Mouse (Mus musculus): ENCODE measurements around the gene Olfr572.

The Olfr572 gene

DNA sequence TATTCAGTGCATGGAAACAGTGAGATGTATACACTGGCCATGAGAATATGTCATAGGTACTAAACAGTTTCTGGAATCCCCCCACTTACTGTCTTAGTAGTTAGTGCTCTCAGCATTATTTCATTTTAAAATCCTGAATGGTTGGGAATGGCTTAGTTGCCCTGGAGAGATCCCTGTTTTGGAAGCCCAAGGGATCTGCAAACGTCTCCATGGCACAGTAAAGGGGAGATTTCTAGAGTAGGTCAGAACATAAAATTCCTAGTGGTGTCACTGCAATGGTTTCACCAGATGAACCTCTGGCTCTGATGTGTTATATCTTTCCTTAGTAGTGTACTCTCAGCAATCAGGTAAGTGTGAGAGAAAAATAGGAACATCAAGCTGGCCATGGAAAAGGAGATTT, at the start of gene Olfr572:
TSS of gene Olfr572 (plus strand) at position 301 of the 400 bp plus-strand sequence.
- ChIA-PET POLR2A (no interaction called here), CTCF (no interaction called here)

DNA sequence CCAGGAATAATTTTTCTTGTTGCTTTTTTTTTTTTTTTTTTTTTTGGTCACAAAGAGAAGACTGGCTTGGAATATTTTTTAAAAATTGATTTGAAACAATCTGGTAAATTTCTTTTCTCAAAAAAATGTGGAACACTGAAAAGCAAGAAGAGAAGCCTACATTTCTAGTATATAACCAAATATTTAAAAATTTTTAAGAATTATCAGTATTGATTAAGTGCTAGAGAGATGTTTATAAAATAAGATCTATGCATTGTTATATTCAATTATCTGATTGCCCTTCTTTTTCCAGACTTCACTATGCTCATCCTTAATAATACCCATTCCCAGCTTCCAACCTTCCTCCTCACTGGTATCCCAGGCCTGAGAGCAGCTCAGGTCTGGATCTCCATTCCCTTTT, 47.4 kb upstream of the Olfr572 start, which contains the start of gene Olfr568:
TSS of gene Olfr568 (plus strand) at position 301 of the 400 bp plus-strand sequence.
- ChIA-PET POLR2A (no interaction called here), CTCF (interaction anchor here in 1 of 4 experiments (1.0 kb wide), 1 partner anchor 182 kb away, joined by 3 read pairs; the partner anchor contains the start of gene Olfr557)

DNA sequence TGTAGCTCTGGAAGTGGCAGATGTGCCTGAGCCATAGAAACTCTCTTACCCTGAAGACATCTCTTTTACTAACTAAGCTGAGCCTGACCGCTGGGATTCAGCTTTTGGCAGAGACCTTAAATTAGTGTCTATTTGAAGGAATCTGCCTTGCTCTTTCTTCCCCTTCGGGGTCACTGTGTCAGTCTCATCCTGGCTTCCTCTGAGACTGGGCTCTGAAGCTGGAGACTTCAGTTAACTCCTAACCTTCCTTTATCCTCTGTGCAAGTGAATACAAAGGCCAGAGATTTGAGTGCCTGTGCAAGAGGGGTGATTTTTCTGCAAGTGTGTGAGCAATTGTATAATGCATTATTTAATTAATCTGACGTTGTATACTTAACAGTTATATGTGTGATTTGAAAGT, 33.4 kb upstream of the Olfr572 start, which contains the start of gene Olfr569:
TSS of gene Olfr569 (minus strand) at position 101 of the 400 bp plus-strand sequence.
- CTCF ChIA-PET = no interaction called here
- POLR2A ChIA-PET = no interaction called here

GRCm38 (mm10) chr7:102915261-102915660, 8.9 kb upstream of the Olfr572 start:
- CTCF ChIA-PET = no interaction called here
- POLR2A ChIA-PET = no interaction called here

- ChIA-PET POLR2A (interaction anchor here in 1 of 4 experiments (0.6 kb wide), 1 partner anchor 659 kb away, joined by 3 read pairs; no protein-coding TSS in a partner anchor), CTCF (no interaction called here)
Measured at GRCm38 (mm10) chr7:102916405-102916804, 7.8 kb upstream of the Olfr572 start.

GRCm38 (mm10) chr7:102917032-102917875, 7.0 kb upstream of the Olfr572 start, which contains the start of gene Olfr571:
Olfr571 (minus strand) TSS chr7:102917536.
- ChIA-PET POLR2A (no interaction called here), CTCF (interaction anchor here in 1 of 4 experiments (1.2 kb wide), 1 partner anchor 222 kb away, joined by 3 read pairs; the partner anchor contains the start of gene Olfr557)

DNA sequence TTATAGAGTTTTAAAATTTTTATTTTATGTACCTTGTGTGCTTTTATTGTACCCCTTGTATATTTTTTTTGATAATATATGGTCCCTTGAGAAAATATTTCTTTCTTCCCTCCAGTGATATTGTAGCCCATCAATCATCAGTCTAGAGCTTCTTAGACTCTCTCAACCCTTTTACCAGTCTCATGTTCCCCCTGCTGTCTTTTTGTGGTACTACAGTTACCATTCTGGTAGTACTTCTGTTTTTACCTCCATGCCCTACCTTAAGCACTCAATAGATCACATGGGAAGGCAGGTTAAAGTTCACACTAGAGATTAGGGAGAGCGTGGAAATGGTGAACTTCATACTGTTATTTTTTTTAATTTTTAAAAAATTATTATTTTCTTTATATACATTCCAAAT, 4.6 kb upstream of the Olfr572 start:
- POLR2A ChIA-PET = no interaction called here

GRCm38 (mm10) chr7:102927105-102927504, 2.9 kb downstream of the Olfr572 start:
- CTCF ChIA-PET = no interaction called here
- POLR2A ChIA-PET = no interaction called here

More for the DNA sequence above, 4.6 kb upstream of the Olfr572 start:
- CTCF ChIA-PET = interaction anchor here (0.5 to 1.7 kb wide), 10 partner anchors 12 to 412 kb away, joined by 3 to 16 read pairs (median 4); partner anchors contain the start of genes Olfr556 (in 2 of the 4) and Olfr557 (in 2 of the 4)

GRCm38 (mm10) chr7:102942475-102942874, 18.3 kb downstream of the Olfr572 start, which contains the start of gene Olfr573-ps1:
Olfr573-ps1 (minus strand) TSS chr7:102942575.
- POLR2A ChIA-PET = no interaction called here
- CTCF ChIA-PET = no interaction called here

GRCm38 (mm10) chr7:102943417-102943816, 19.2 kb downstream of the Olfr572 start:
- ChIA-PET POLR2A (no interaction called here), CTCF (no interaction called here)

- CTCF ChIA-PET = interaction anchor here in 1 of 4 experiments (0.6 kb wide), 1 partner anchor 1268 kb away, joined by 3 read pairs; no protein-coding TSS in a partner anchor
- POLR2A ChIA-PET = no interaction called here
Measured at GRCm38 (mm10) chr7:102948167-102948566, 24.0 kb downstream of the Olfr572 start, which contains the start of gene Olfr574. Olfr574 (plus strand) TSS chr7:102948467.

DNA sequence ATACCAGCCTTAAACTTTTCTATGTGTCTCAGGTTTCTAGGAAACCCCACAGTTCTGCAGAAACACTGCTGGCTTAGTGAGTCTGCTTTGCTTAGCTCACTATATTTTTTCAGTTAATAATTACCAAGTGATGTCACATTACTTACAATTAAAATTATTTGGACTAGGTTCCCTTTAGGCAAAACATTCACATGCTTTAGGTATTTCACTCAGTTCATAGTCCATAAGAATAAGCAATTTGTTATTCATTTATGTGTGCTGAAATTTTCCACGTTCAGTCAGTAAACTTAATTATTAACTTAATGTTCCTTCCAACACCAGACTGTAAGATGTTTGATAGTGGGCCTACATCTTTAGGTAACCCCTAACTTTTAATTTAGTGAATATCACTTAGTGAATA, 26.5 kb downstream of the Olfr572 start:
- ChIA-PET CTCF (no interaction called here), POLR2A (no interaction called here)

- CTCF ChIA-PET = no interaction called here
- POLR2A ChIA-PET = no interaction called here
Measured at GRCm38 (mm10) chr7:102958137-102958536, 33.9 kb downstream of the Olfr572 start.

DNA sequence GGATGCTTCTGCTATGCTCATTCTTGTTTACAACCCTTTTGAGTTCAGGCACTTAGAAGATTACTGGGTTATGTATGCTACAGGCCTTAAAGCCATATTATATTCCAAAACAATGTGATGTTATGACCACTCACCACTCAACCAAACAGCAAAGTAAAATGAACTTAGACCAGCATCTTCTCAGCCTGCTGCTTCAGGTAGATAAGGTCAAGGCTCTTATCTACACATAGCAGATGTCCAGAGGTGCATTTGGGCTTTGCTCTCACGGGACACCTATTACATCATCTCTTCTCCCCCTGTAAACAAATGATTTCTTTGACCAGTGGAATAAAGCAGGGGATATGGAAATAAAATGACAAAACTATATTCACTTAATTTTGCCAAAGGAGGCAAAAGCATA, 34.4 kb downstream of the Olfr572 start, which contains the start of gene Olfr575:
TSS of gene Olfr575 (minus strand) at position 183 of the 400 bp plus-strand sequence.
- CTCF ChIA-PET = no interaction called here

DNA sequence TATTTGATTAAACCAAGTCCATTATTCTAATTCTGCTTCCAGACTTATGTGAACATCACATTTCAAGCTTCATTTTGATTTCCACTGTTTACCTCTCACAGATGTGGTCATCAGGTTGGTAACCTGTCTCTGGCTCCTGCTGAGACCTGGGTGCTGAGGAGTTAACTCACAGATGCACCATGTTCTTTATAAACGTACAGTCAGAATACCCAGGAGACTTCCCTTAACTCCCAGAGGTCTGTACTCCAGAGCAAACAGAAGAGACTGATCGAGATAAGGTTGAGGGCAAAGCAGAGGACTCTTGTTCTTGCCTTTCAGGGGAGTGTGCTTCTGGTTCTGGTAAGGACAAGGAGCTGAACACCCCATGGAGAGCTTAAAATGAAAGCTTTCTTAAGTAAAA, 38.2 kb downstream of the Olfr572 start, which contains the start of gene Olfr576:
TSS of gene Olfr576 (plus strand) at position 301 of the 400 bp plus-strand sequence.
- POLR2A ChIA-PET = no interaction called here
- CTCF ChIA-PET = no interaction called here

More for the DNA sequence above, 34.4 kb downstream of the Olfr572 start, which contains the start of gene Olfr575:
- POLR2A ChIA-PET = no interaction called here

GRCm38 (mm10) chr7:102974399-102974798, 50.2 kb downstream of the Olfr572 start:
- CTCF ChIA-PET = no interaction called here
- POLR2A ChIA-PET = no interaction called here

DNA sequence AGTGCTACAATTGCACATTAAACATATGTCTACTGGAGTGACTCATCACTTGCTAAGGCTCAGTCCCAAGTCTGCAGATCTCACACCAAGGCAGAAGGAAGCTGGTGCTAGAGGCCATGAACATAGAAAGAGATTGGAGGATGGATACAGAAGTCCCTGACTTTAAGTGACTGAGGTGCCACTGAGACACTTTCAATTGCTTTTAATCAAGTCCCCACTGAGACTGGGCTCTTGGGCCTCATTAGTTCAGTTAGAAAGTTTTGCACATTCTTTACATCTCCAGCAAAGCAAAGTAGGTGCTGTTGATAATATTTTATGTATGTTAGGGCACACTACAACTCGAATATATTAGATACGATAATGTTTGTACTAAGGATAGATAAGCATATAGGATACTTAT, 51.6 kb downstream of the Olfr572 start, which contains the start of gene Olfr577:
TSS of gene Olfr577 (minus strand) at position 101 of the 400 bp plus-strand sequence.
- ChIA-PET CTCF (no interaction called here), POLR2A (no interaction called here)
